Mouse (Mus musculus): Measurements from ENCODE around the gene Cd109.
A peak's percentile ranks its signal among the peaks of the same experiment; 100 is the strongest.

The Cd109 gene

GRCm38 (mm10) chr9:78615401-78616021 lies at the start of gene Cd109:
Gene Cd109, plus strand, starts transcription at chr9:78615546.
- no peak for DNase-seq

- DNase-seq: no peak
Measured at GRCm38 (mm10) chr9:78569934-78570333, 45.4 kb upstream of the Cd109 start.

GRCm38 (mm10) chr9:78576466-78576865 lies 38.9 kb upstream of the Cd109 start:
- no peak for DNase-seq

GRCm38 (mm10) chr9:78578824-78579223 lies 36.5 kb upstream of the Cd109 start:
- DNase-seq: no peak

- DNase-seq: no peak
Measured at GRCm38 (mm10) chr9:78579644-78580396, 35.5 kb upstream of the Cd109 start.

- no peak for DNase-seq
Measured at GRCm38 (mm10) chr9:78587218-78587883, 28.0 kb upstream of the Cd109 start.

- DNase-seq: peak; percentile 90
Measured at GRCm38 (mm10) chr9:78587914-78588313, 27.4 kb upstream of the Cd109 start, which contains the start of gene Slc17a5. Gene Slc17a5, minus strand, starts transcription at chr9:78588041.

- DNase-seq: peak; percentile 18
Measured at GRCm38 (mm10) chr9:78588411-78589033, 26.8 kb upstream of the Cd109 start.

GRCm38 (mm10) chr9:78590471-78590870 lies 24.9 kb upstream of the Cd109 start:
- no peak for DNase-seq

GRCm38 (mm10) chr9:78595257-78595656 lies 20.1 kb upstream of the Cd109 start:
- no peak for DNase-seq

- no peak for DNase-seq
Measured at GRCm38 (mm10) chr9:78595769-78596555, 19.4 kb upstream of the Cd109 start.

- no peak for DNase-seq
Measured at GRCm38 (mm10) chr9:78596834-78597233, 18.5 kb upstream of the Cd109 start.

- no peak for DNase-seq
Measured at GRCm38 (mm10) chr9:78599927-78600326, 15.4 kb upstream of the Cd109 start.

GRCm38 (mm10) chr9:78601046-78601730 lies 14.2 kb upstream of the Cd109 start:
- DNase-seq: no peak

GRCm38 (mm10) chr9:78614201-78614600 lies 1.1 kb upstream of the Cd109 start:
- no peak for DNase-seq

- DNase-seq: no peak
Measured at GRCm38 (mm10) chr9:78619285-78619684, 3.9 kb downstream of the Cd109 start.

GRCm38 (mm10) chr9:78623301-78623747 lies 8.0 kb downstream of the Cd109 start:
- no peak for DNase-seq

- no peak for DNase-seq
Measured at GRCm38 (mm10) chr9:78629991-78630390, 14.6 kb downstream of the Cd109 start.

- DNase-seq: no peak
Measured at GRCm38 (mm10) chr9:78631755-78632434, 16.5 kb downstream of the Cd109 start.

- no peak for DNase-seq
Measured at GRCm38 (mm10) chr9:78633976-78634375, 18.6 kb downstream of the Cd109 start.

GRCm38 (mm10) chr9:78641386-78641785 lies 26.0 kb downstream of the Cd109 start:
- DNase-seq: no peak

Data from cerebellum, adult 11 months (tissue).